Mouse (Mus musculus) small intestine, adult 2 months (tissue): ENCODE measurements around the gene Ccnyl1.

Experiments
- CTCF ChIP-seq: fragments of 200-500 bp; IDR thresholded peaks from 2 replicates; pipeline ENCODE4 v1.5.1; 2012; ENCODE audit warnings: low read depth, mild to moderate bottlenecking, control low read depth, inconsistent platforms, low read length, moderate library complexity, mixed read lengths; ENCODE audit not compliant: insufficient replicate concordance, insufficient read length; ENCODE audit errors: extremely low read depth
- POLR2A ChIP-seq: fragments of 200-500 bp; IDR thresholded peaks from 2 replicates; pipeline ENCODE4 v1.6.1; 2012; ENCODE audit warnings: low read depth, mild to moderate bottlenecking, control low read depth, inconsistent platforms, low read length, moderate library complexity

- no peak for TF ChIP-seq POLR2A
- TF ChIP-seq CTCF: no peak
These were observed 1.3 kb downstream of the Ccnyl1 start for GRCm38 (mm10) chr1:64691581-64691980.
